Mouse (Mus musculus) liver, embryonic 11.5 days (tissue): ENCODE measurements around the gene Fars2. TPM values are rescaled to one million over a fixed set of nuclear protein-coding genes. Genes with fewer than 3 reads are reported as not detected.

Source experiments
- ATAC-seq: fragments of 200-750 bp; cut with Nextera tagmentation; replicated peaks from 2 replicates; pipeline ENCODE4 v1.8.0; 2017; ENCODE audit warnings: moderate number of reproducible peaks, mild to moderate bottlenecking, moderate TSS enrichment, moderate library complexity; ENCODE audit not compliant: low FRiP score
- DNase-seq: peaks from one replicate; pipeline ENCODE4 v3.0.0-alpha.2; 2017; ENCODE audit warnings: low spot score
- H3K27ac ChIP-seq: fragments of 300-500 bp; sonication (generic); 2 replicates; pipeline ENCODE4 v1.5.1; 2014; ENCODE audit warnings: mild to moderate bottlenecking, low read depth, low read length, control low read depth
- H3K27me3 ChIP-seq: fragments of 300-500 bp; sonication (generic); replicated peaks from 2 replicates; pipeline ENCODE4 v1.6.1; 2014; ENCODE audit warnings: low read length, mixed read lengths; ENCODE audit not compliant: control insufficient read depth, insufficient read depth
- H3K36me3 ChIP-seq: fragments of 300-500 bp; sonication (generic); 2 replicates; pipeline ENCODE4 v1.6.1; 2014; ENCODE audit warnings: mild to moderate bottlenecking, low read length, moderate library complexity, mixed read lengths; ENCODE audit not compliant: control insufficient read depth, insufficient read depth
- H3K4me1 ChIP-seq: fragments of 300-500 bp; sonication (generic); replicated peaks from 2 replicates; pipeline ENCODE4 v1.6.1; 2014; ENCODE audit warnings: low read length, mixed read lengths; ENCODE audit not compliant: control insufficient read depth, insufficient read depth
- H3K4me2 ChIP-seq: fragments of 300-500 bp; sonication (generic); 2 replicates; pipeline ENCODE4 v1.6.1; 2014; ENCODE audit warnings: mild to moderate bottlenecking, control low read depth, moderate library complexity
- H3K4me3 ChIP-seq: fragments of 300-500 bp; sonication (generic); 2 replicates; pipeline ENCODE4 v1.5.1; 2014; ENCODE audit warnings: low read depth, low read length, control low read depth
- H3K9ac ChIP-seq: fragments of 300-500 bp; sonication (generic); 2 replicates; pipeline ENCODE4 v1.6.1; 2014; ENCODE audit warnings: low read depth, low read length, control low read depth
- H3K9me3 ChIP-seq: fragments of 300-500 bp; sonication (generic); 2 replicates; pipeline ENCODE4 v1.6.1; 2016; ENCODE audit warnings: low read length, inconsistent platforms, mixed read lengths; ENCODE audit not compliant: control insufficient read depth
- WGBS: fragments of 180-500 bp; shearing (Covaris S2); extraction: QIAGEN DNeasy Blood & Tissue Kit; methylation state at CpG from one replicate; pipeline ENCODE4 v1.1.7; 2014; 5-methylcytosine and 5-hydroxymethylcytosine counted together
- polyA plus RNA-seq: library from polyadenylated mRNA; unstranded; fragments of >200 nt; fragmentation: Nextera tagmentation; extraction: Ambion mirVana; gene quantifications from 2 replicates; pipeline ENCODE4 v1.2.1, GENCODE M21; 2014

The Fars2 gene
- polyA plus RNA-seq, 1 experiment from 2014 or later: 27.7 TPM

- 88% methylated on average over 6 of the region's 6 CpGs for WGBS
- H3K27me3 ChIP-seq: no peaks in the 10 kb centered on the region
These were observed 249.1 kb downstream of the Fars2 start for GRCm38 (mm10) chr13:36366304-36366703.

GRCm38 (mm10) chr13:36367712-36368491 lies 250.7 kb downstream of the Fars2 start:
- DNase-seq (no peak), ATAC-seq (no peak)
- no peaks in the 10 kb centered on the region for H3K36me3 ChIP-seq
- no peaks in the 10 kb centered on the region for H3K27me3 ChIP-seq
- no peak overlapping the region for H3K4me3 ChIP-seq
- H3K4me2 ChIP-seq: no peak overlapping the region
- H3K9ac ChIP-seq: no peak overlapping the region
- H3K4me1 ChIP-seq: no peaks in the 10 kb centered on the region
- no peak overlapping the region for H3K27ac ChIP-seq
- H3K9me3 ChIP-seq: no peaks in the 10 kb centered on the region

More at GRCm38 (mm10) chr13:36366304-36366703, 249.1 kb downstream of the Fars2 start:
- Histone ChIP-seq H3K4me2 (no peak overlapping the region), H3K9me3 (no peaks in the 10 kb centered on the region), H3K36me3 (no peaks in the 10 kb centered on the region), H3K9ac (no peak overlapping the region), H3K27ac (no peak overlapping the region), H3K4me1 (no peaks in the 10 kb centered on the region), H3K4me3 (no peak overlapping the region)
- DNase-seq (no peak), ATAC-seq (no peak)

GRCm38 (mm10) chr13:36368799-36369198 lies 251.6 kb downstream of the Fars2 start:
- H3K4me1 ChIP-seq: no peaks in the 10 kb centered on the region
- no peak overlapping the region for H3K9ac ChIP-seq
- no peak overlapping the region for H3K27ac ChIP-seq
- H3K4me2 ChIP-seq: no peak overlapping the region
- H3K27me3 ChIP-seq: no peaks in the 10 kb centered on the region
- no peak for ATAC-seq
- 85% methylated on average over 3 of the region's 3 CpGs for WGBS
- no peaks in the 10 kb centered on the region for H3K9me3 ChIP-seq
- no peak overlapping the region for H3K4me3 ChIP-seq
- H3K36me3 ChIP-seq: no peaks in the 10 kb centered on the region
- DNase-seq: no peak

- no peaks in the 10 kb centered on the region for H3K4me1 ChIP-seq
- no peaks in the 10 kb centered on the region for H3K9me3 ChIP-seq
- 83% methylated on average over 11 of the region's 11 CpGs for whole genome bisulfite sequencing
- no peak for DNase-seq
- no peaks in the 10 kb centered on the region for H3K27me3 ChIP-seq
- no peaks in the 10 kb centered on the region for H3K36me3 ChIP-seq
- H3K4me2 ChIP-seq: no peak overlapping the region
- no peak overlapping the region for H3K4me3 ChIP-seq
- ATAC-seq: no peak
- no peak overlapping the region for H3K9ac ChIP-seq
- no peak overlapping the region for H3K27ac ChIP-seq
These were observed 252.2 kb downstream of the Fars2 start for GRCm38 (mm10) chr13:36369400-36369799.

GRCm38 (mm10) chr13:36383236-36383635 lies 266.0 kb downstream of the Fars2 start:
- DNase-seq (no peak), ATAC-seq (no peak)
- no peak overlapping the region for H3K4me2 ChIP-seq
- H3K27ac ChIP-seq: no peak overlapping the region
- H3K4me3 ChIP-seq: no peak overlapping the region
- H3K36me3 ChIP-seq: no peaks in the 10 kb centered on the region
- H3K9ac ChIP-seq: no peak overlapping the region
- no peaks in the 10 kb centered on the region for H3K4me1 ChIP-seq
- H3K27me3 ChIP-seq: no peaks in the 10 kb centered on the region
- no peaks in the 10 kb centered on the region for H3K9me3 ChIP-seq
- 81% methylated on average over 2 of the region's 2 CpGs for WGBS

GRCm38 (mm10) chr13:36386074-36386473 lies 268.9 kb downstream of the Fars2 start:
- Histone ChIP-seq H3K4me1 (no peaks in the 10 kb centered on the region), H3K36me3 (no peaks in the 10 kb centered on the region), H3K4me3 (no peak overlapping the region), H3K27ac (no peak overlapping the region), H3K9me3 (no peaks in the 10 kb centered on the region), H3K9ac (no peak overlapping the region), H3K27me3 (no peaks in the 10 kb centered on the region), H3K4me2 (no peak overlapping the region)
- ATAC-seq (no peak), DNase-seq (no peak)
- 81% methylated on average over 5 of the region's 5 CpGs for WGBS

- Histone ChIP-seq H3K9ac (no peak overlapping the region), H3K4me2 (no peak overlapping the region), H3K27me3 (no peaks in the 10 kb centered on the region), H3K4me3 (no peak overlapping the region), H3K9me3 (no peaks in the 10 kb centered on the region), H3K4me1 (no peaks in the 10 kb centered on the region), H3K36me3 (no peaks in the 10 kb centered on the region), H3K27ac (no peak overlapping the region)
- no peak for DNase-seq
- 93% methylated on average over 7 of the region's 7 CpGs for WGBS
- no peak for ATAC-seq
These were observed 274.7 kb downstream of the Fars2 start for GRCm38 (mm10) chr13:36391936-36392335.

- WGBS: 86% methylated on average over 4 of the region's 4 CpGs
- H3K4me2 ChIP-seq: no peak overlapping the region
- no peaks in the 10 kb centered on the region for H3K9me3 ChIP-seq
- H3K36me3 ChIP-seq: no peaks in the 10 kb centered on the region
- no peak overlapping the region for H3K4me3 ChIP-seq
- no peak overlapping the region for H3K9ac ChIP-seq
- H3K4me1 ChIP-seq: no peaks in the 10 kb centered on the region
- H3K27ac ChIP-seq: no peak overlapping the region
- no peak for DNase-seq
- H3K27me3 ChIP-seq: no peaks in the 10 kb centered on the region
- no peak for ATAC-seq
These were observed 275.5 kb downstream of the Fars2 start for GRCm38 (mm10) chr13:36392666-36393065.

GRCm38 (mm10) chr13:36401011-36401410 lies 283.8 kb downstream of the Fars2 start:
- WGBS: 74% methylated on average over 2 of the region's 2 CpGs
- Histone ChIP-seq H3K27ac (no peak overlapping the region), H3K9ac (no peak overlapping the region), H3K4me3 (no peak overlapping the region), H3K4me1 (no peaks in the 10 kb centered on the region), H3K27me3 (no peaks in the 10 kb centered on the region), H3K4me2 (no peak overlapping the region), H3K9me3 (no peaks in the 10 kb centered on the region), H3K36me3 (no peaks in the 10 kb centered on the region)
- DNase-seq (no peak), ATAC-seq (no peak)
